Mouse (Mus musculus): ENCODE data around the gene Rhot1.

DNA sequence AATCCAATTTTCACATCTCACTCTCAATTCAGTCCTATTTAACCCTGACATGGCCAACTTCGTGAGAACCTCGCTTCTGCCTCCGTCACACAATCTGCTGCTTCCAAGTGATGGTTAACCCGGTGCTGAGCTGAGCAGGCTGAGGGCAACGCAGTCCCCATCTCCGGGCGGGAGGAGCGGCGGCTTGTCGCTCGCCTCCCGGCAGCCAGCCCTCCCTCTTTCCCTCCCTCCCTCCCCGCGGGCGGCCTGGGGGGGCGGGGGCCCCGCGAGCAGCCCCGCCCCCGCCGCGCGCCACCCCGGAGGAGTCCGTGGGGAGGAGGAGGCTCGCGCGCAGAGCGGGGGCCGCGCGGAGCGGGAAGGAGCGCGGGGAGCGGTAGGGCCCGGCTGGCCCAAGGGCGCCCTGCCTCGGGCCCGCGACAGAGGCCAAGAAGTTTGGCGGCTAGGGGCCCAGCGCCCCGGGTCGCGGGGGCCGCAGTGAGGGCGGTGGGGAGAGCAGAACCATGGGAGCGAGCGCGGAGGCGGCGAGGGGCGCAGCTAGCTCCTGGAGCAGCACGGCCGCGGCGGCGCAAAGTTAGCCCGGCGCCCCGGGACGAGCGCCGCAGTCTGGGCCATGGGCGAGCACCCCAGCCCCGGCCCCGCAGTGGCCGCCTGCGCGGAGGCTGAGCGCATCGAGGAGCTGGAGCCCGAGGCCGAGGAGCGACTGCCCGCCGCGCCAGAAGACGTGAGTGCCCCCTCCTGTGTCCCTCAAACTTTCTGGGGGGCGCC is 91.9 kb downstream of the Rhot1 start, which contains the start of gene Rhbdl3:
- no peak for TF ChIP-seq CTCF (IDR thresholded peaks at IDR 0.05; ENCODE audit: control insufficient read depth, insufficient read depth, insufficient replicate concordance, low read depth, low read length)
- no peak for TF ChIP-seq POLR2A (IDR thresholded peaks at IDR 0.05; ENCODE audit: control insufficient read depth, low read depth, low read length)
